Mouse (Mus musculus): ENCODE results near the gene Rbm48. TPM values are rescaled to one million over a fixed set of nuclear protein-coding genes. Genes with fewer than 3 reads are reported as not detected.

Rbm48 gene
- polyA plus RNA-seq, 1 experiment = 4.3 TPM

Other genes with a start within 250 kb of the Rbm48 start
- 9.1 and 16.1 TPM in 2 replicates for gene Fam133b, start 52.8 kb downstream of the Rbm48 start, polyA plus RNA-seq (2012; ENCODE audit: insufficient read depth, insufficient read length, missing spikeins)
- gene 1700109H08Rik, start 25.0 kb downstream of the Rbm48 start, polyA plus RNA-seq (2012; ENCODE audit: insufficient read depth, insufficient read length, missing spikeins) = 1.9 TPM in 1 of 2 replicates, not detected in the other
- gene Pex1, start 519 bp downstream of the Rbm48 start, polyA plus RNA-seq (2012; ENCODE audit: insufficient read depth, insufficient read length, missing spikeins) = 13.8 and 17.3 TPM in 2 replicates
- not detected in 2 replicates for gene Tmbim7, start 54.6 kb upstream of the Rbm48 start, polyA plus RNA-seq (2012; ENCODE audit: insufficient read depth, insufficient read length, missing spikeins)
- 141 and 230 TPM in 2 replicates for gene Gatad1, start 60.6 kb upstream of the Rbm48 start, polyA plus RNA-seq (2012; ENCODE audit: insufficient read depth, insufficient read length, missing spikeins)
- 12.6 TPM in 2 replicates for gene Ankib1, start 206.3 kb upstream of the Rbm48 start, polyA plus RNA-seq (2012; ENCODE audit: insufficient read depth, insufficient read length, missing spikeins)
- 14.9 and 21.5 TPM in 2 replicates for gene Krit1, start 206.6 kb upstream of the Rbm48 start, polyA plus RNA-seq (2012; ENCODE audit: insufficient read depth, insufficient read length, missing spikeins)
- gene Lrrd1, start 248.6 kb upstream of the Rbm48 start, polyA plus RNA-seq (2012; ENCODE audit: insufficient read depth, insufficient read length, missing spikeins) = not detected in 2 replicates

Data from brown adipose tissue, adult 24 weeks (tissue).